Mouse (Mus musculus) liver, embryonic 16.5 days (tissue): ENCODE measurements at regions not wholly inside any gene's neighbourhood (a gene's known extent, or its start where the extent isn't known, plus 50 kb on each side); places are given as distances from the start of the nearest gene placed in this dataset.
A peak's percentile ranks its signal among the peaks of the same experiment; 100 is the strongest.

Source experiments
- ATAC-seq: fragments of 200-750 bp; cut with Nextera tagmentation; 2 replicates; pipeline ENCODE4 v1.8.0; 2017; ENCODE audit warnings: low read depth, mild to moderate bottlenecking, moderate number of reproducible peaks, moderate library complexity
- H3K27ac ChIP-seq: fragments of 300-500 bp; sonication (generic); 2 replicates; pipeline ENCODE4 v1.5.1; 2014; ENCODE audit warnings: mild to moderate bottlenecking, low read length
- H3K27me3 ChIP-seq: fragments of 300-500 bp; sonication (generic); 2 replicates; pipeline ENCODE4 v1.6.1; 2014; ENCODE audit warnings: low read depth, low read length, mixed read lengths; ENCODE audit not compliant: control insufficient read depth, insufficient read depth
- H3K36me3 ChIP-seq: fragments of 300-500 bp; sonication (generic); 2 replicates; pipeline ENCODE4 v1.6.1; 2014; ENCODE audit warnings: mild to moderate bottlenecking; ENCODE audit not compliant: control insufficient read depth, insufficient read depth
- H3K4me1 ChIP-seq: fragments of 300-500 bp; sonication (generic); 2 replicates; pipeline ENCODE4 v1.6.1; 2014; ENCODE audit warnings: low read depth, low read length, mixed read lengths; ENCODE audit not compliant: control insufficient read depth
- H3K4me2 ChIP-seq: fragments of 300-500 bp; sonication (generic); 2 replicates; pipeline ENCODE4 v1.6.1; 2014; ENCODE audit warnings: low read depth, low read length, mixed read lengths
- H3K4me3 ChIP-seq: fragments of 300-500 bp; sonication (generic); 2 replicates; pipeline ENCODE4 v1.5.1; 2014; ENCODE audit warnings: low read depth, mild to moderate bottlenecking, low read length
- H3K9ac ChIP-seq: fragments of 300-500 bp; sonication (generic); 2 replicates; pipeline ENCODE4 v1.6.1; 2014; ENCODE audit warnings: low read depth, low read length
- H3K9me3 ChIP-seq: fragments of 300-500 bp; sonication (generic); replicated peaks from 2 replicates; pipeline ENCODE4 v1.6.1; 2016; ENCODE audit warnings: low read length; ENCODE audit not compliant: control insufficient read depth
- WGBS: fragments of 180-500 bp; shearing (Covaris S2); extraction: QIAGEN DNeasy Blood & Tissue Kit; methylation state at CpG from one replicate; pipeline ENCODE4 v1.1.7; 2014; ENCODE audit not compliant: insufficient replicate concordance; 5-methylcytosine and 5-hydroxymethylcytosine counted together

DNA sequence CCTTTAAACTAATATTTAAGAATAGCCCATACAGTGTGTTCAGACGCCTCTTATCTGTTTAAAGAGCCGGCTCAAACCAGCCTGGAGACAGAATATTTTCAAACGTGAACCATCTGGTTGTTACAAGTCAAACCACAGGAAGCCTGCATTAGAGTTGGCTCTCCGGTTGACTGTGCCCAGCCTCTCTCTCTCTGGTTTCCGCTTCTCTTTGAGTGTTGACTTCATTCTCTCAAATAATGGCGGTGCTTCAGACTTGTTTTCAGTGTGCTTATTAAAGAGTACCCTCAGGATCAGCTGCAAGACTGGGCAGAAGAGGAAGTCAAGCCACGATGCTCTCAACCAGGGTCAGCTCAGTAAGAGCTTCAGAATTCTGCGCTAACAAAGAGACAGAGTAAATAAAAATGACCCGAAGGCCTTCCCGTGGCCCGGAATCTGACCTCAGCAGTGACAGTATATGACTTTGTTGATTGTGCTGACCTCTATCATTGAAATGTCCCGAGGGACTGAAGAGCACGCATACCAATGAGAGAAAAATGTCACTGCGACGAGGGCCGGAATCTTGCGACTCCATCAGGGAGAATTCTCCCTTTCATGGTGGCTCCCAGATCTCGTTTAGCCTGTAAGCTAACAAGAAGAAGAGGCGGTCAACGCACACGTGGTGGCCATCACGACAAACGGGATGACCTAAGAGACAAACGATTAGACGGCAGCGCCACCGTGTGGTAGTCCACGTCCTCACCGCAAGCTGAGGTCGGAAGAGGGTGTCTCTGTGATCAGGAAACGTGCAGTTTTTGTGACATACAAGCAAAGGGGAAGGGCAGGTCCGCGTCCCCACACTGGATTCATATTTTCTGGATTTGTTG is 55.3 kb upstream of the Cpsf6 start:
- Histone ChIP-seq H3K9ac (0 out of 2 replicates have a peak overlapping the region, but pooled peaks have one; percentile 10), H3K4me3 (peak overlapping the region; percentile 40), H3K9me3 (no peaks in the 10 kb centered on the region), H3K4me2 (peak overlapping the region; percentile 66), H3K4me1 (peaks cover 9% of the 10 kb centered on the region), H3K36me3 (no peaks in the 10 kb centered on the region), H3K27ac (peak overlapping the region; percentile 21; the same call in 1 of the 2 replicates), H3K27me3 (no peaks in the 10 kb centered on the region)
- peak; percentile 73 for ATAC-seq
- 3% methylated on average over 33 of the region's 33 CpGs for WGBS

- Histone ChIP-seq H3K4me2 (no peak overlapping the region), H3K9me3 (no peaks in the 10 kb centered on the region), H3K4me3 (no peak overlapping the region), H3K27me3 (no peaks in the 10 kb centered on the region), H3K4me1 (peaks cover 9% of the 10 kb centered on the region), H3K27ac (no peak overlapping the region), H3K9ac (no peak overlapping the region), H3K36me3 (no peaks in the 10 kb centered on the region)
- no peak for ATAC-seq
- 60% methylated on average over 8 of the region's 8 CpGs for WGBS
Measured at GRCm38 (mm10) chr10:117434293-117434842, 54.6 kb upstream of the Cpsf6 start.

GRCm38 (mm10) chr10:117433547-117434292 is 53.9 kb upstream of the Cpsf6 start:
- H3K36me3 ChIP-seq, result no peaks in the 10 kb centered on the region
- no peak overlapping the region for H3K27ac ChIP-seq
- no peaks in the 10 kb centered on the region for H3K9me3 ChIP-seq
- H3K9ac ChIP-seq, result no peak overlapping the region
- H3K4me3 ChIP-seq, result no peak overlapping the region
- no peak for ATAC-seq
- no peaks in the 10 kb centered on the region for H3K27me3 ChIP-seq
- H3K4me1 ChIP-seq, result peaks cover 9% of the 10 kb centered on the region
- H3K4me2 ChIP-seq, result no peak overlapping the region
- whole genome bisulfite sequencing, result 74% methylated on average over 12 of the region's 12 CpGs

DNA sequence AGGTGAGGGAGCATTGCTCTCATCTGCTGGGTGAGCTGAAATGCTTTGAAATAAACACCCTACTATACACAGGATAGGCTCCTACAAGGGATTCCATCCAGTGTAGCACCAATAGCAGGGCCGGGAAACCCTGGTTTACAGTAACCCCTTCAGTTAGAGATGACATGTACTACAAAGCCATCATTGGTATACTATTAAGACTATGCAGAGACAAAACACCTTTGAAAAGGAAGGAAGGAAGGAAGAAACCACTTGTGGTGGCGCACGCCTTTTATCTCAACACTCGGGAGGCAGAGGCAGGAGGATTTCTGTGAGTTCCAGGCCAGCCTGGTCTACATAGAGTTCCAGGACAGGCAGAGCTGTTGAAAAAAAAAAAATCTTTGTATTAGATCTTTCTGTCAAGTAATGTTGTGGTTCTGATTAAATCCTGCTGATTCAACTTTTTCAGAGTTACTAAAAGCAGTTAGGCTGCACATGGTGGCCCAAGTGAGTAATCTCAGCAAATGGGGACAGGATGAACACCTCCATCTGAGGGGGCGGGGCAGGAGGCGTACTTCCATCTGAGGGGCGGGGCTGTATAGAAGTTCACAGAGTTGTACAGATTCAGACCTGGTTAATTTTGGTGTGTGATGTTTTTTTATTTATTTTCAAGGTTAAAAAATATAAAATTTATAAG is 53.2 kb upstream of the Cpsf6 start:
- H3K4me2 ChIP-seq, result peak overlapping the region; percentile 32; the same call in 1 of the 2 replicates
- no peak for ATAC-seq
- H3K4me1 ChIP-seq, result peaks cover 9% of the 10 kb centered on the region
- H3K4me3 ChIP-seq, result no peak overlapping the region; the same call in 1 of the 2 replicates
- no peaks in the 10 kb centered on the region for H3K27me3 ChIP-seq
- H3K9me3 ChIP-seq, result no peaks in the 10 kb centered on the region
- no peak overlapping the region for H3K27ac ChIP-seq
- H3K9ac ChIP-seq, result no peak overlapping the region
- H3K36me3 ChIP-seq, result no peaks in the 10 kb centered on the region
- 72% methylated on average over 7 of the region's 7 CpGs for WGBS

GRCm38 (mm10) chr10:117432415-117432814 is 52.6 kb upstream of the Cpsf6 start:
- Histone ChIP-seq H3K27ac (no peak overlapping the region), H3K4me3 (peak overlapping the region; percentile 30), H3K27me3 (no peaks in the 10 kb centered on the region), H3K9me3 (no peaks in the 10 kb centered on the region), H3K9ac (no peak overlapping the region), H3K36me3 (no peaks in the 10 kb centered on the region), H3K4me1 (peaks cover 9% of the 10 kb centered on the region), H3K4me2 (peak overlapping the region; percentile 32)
- ATAC-seq, result peak; percentile 37; the same call in 1 of the 2 replicates
- WGBS, result 7% methylated on average over 21 of the region's 21 CpGs

DNA sequence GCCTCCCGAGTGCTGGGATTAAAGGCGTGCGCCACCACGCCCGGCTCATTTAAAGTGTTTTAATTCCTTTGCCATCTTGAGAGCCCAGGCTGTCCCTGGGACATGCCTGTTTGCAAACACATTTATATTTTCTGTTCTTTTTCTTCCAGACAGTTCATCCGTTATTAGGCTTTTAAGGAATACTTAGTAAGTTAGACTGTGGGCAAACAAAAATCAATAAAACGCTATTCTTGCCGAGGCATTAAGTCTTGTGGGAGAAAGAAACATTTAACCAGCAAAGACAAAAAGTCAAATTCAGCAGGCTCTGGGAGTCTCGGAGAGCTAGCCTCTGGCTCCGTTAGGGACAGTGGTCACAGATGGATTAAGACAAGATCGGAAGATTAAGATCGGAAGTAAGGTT is 52.0 kb upstream of the Cpsf6 start:
- peaks cover 9% of the 10 kb centered on the region for H3K4me1 ChIP-seq
- H3K27me3 ChIP-seq, result no peaks in the 10 kb centered on the region
- no peak overlapping the region for H3K4me2 ChIP-seq

GRCm38 (mm10) chr10:117431086-117431619 is 51.3 kb upstream of the Cpsf6 start:
- H3K4me2 ChIP-seq, result no peak overlapping the region
- H3K36me3 ChIP-seq, result no peaks in the 10 kb centered on the region
- H3K27ac ChIP-seq, result no peak overlapping the region
- H3K27me3 ChIP-seq, result no peaks in the 10 kb centered on the region
- H3K9me3 ChIP-seq, result no peaks in the 10 kb centered on the region
- H3K9ac ChIP-seq, result no peak overlapping the region
- no peak overlapping the region for H3K4me3 ChIP-seq
- peaks cover 9% of the 10 kb centered on the region for H3K4me1 ChIP-seq
- no peak for ATAC-seq
- WGBS, result 49% methylated on average over 3 of the region's 3 CpGs

More for the DNA sequence above, 52.0 kb upstream of the Cpsf6 start:
- 63% methylated on average over 12 of the region's 12 CpGs for WGBS
- H3K36me3 ChIP-seq, result no peaks in the 10 kb centered on the region
- no peak overlapping the region for H3K27ac ChIP-seq
- no peak for ATAC-seq
- H3K9ac ChIP-seq, result no peak overlapping the region
- H3K9me3 ChIP-seq, result no peaks in the 10 kb centered on the region
- H3K4me3 ChIP-seq, result no peak overlapping the region

- Histone ChIP-seq H3K27ac (no peak overlapping the region), H3K4me1 (peaks cover 6% of the 10 kb centered on the region), H3K4me2 (no peak overlapping the region), H3K9ac (no peak overlapping the region), H3K36me3 (no peaks in the 10 kb centered on the region), H3K9me3 (no peaks in the 10 kb centered on the region), H3K4me3 (no peak overlapping the region), H3K27me3 (no peaks in the 10 kb centered on the region)
- 47% methylated on average over 5 of the region's 5 CpGs for WGBS
- no peak for ATAC-seq
Measured at GRCm38 (mm10) chr10:117430224-117430884, 50.5 kb upstream of the Cpsf6 start.
